Mouse (Mus musculus): ENCODE measurements around the gene Abcd4. TPM values are rescaled to one million over a fixed set of nuclear protein-coding genes. Genes with fewer than 3 reads are reported as not detected.

The Abcd4 gene
- polyA plus RNA-seq (2014; fragmentation: Illumina TruSeq; extraction: RNeasy Lipid Tissue Mini Kit (QIAGEN cat#74804); ENCODE audit: low replicate concordance) = 2.6 TPM

GRCm38 (mm10) chr12:84616977-84617630, at the start of gene Abcd4:
Abcd4 (minus strand) TSS chr12:84617413.

GRCm38 (mm10) chr12:84640654-84641053, 23.4 kb upstream of the Abcd4 start, which contains the start of gene Vrtn:
Vrtn (plus strand) TSS chr12:84641019.

GRCm38 (mm10) chr12:84569336-84569970, 47.8 kb downstream of the Abcd4 start, which contains the start of gene Vsx2:
Vsx2 (plus strand) TSS chr12:84569762.

Other genes starting within 250 kb of the Abcd4 start
- 222 TPM for gene Entpd5, start 208.4 kb downstream of the Abcd4 start, polyA plus RNA-seq (2014; fragmentation: Illumina TruSeq; extraction: RNeasy Lipid Tissue Mini Kit (QIAGEN cat#74804); ENCODE audit: low replicate concordance)
- gene Bbof1, start 208.3 kb downstream of the Abcd4 start, polyA plus RNA-seq (2014; fragmentation: Illumina TruSeq; extraction: RNeasy Lipid Tissue Mini Kit (QIAGEN cat#74804); ENCODE audit: low replicate concordance) = 2.3 TPM
- gene Rnf113a2, start 200.2 kb downstream of the Abcd4 start, polyA plus RNA-seq (2014; fragmentation: Illumina TruSeq; extraction: RNeasy Lipid Tissue Mini Kit (QIAGEN cat#74804); ENCODE audit: low replicate concordance) = 5.7 TPM
- 77.5 TPM for gene Aldh6a1, start 166.4 kb downstream of the Abcd4 start, polyA plus RNA-seq (2014; fragmentation: Illumina TruSeq; extraction: RNeasy Lipid Tissue Mini Kit (QIAGEN cat#74804); ENCODE audit: low replicate concordance)
- 13.1 TPM for gene Lin52, start 166.0 kb downstream of the Abcd4 start, polyA plus RNA-seq (2014; fragmentation: Illumina TruSeq; extraction: RNeasy Lipid Tissue Mini Kit (QIAGEN cat#74804); ENCODE audit: low replicate concordance)
- gene Vsx2, start 47.7 kb downstream of the Abcd4 start, polyA plus RNA-seq (2014; fragmentation: Illumina TruSeq; extraction: RNeasy Lipid Tissue Mini Kit (QIAGEN cat#74804); ENCODE audit: low replicate concordance) = not detected
- not detected for gene Vrtn, start 23.6 kb upstream of the Abcd4 start, polyA plus RNA-seq (2014; fragmentation: Illumina TruSeq; extraction: RNeasy Lipid Tissue Mini Kit (QIAGEN cat#74804); ENCODE audit: low replicate concordance)
- not detected for gene Syndig1l, start 81.4 kb upstream of the Abcd4 start, polyA plus RNA-seq (2014; fragmentation: Illumina TruSeq; extraction: RNeasy Lipid Tissue Mini Kit (QIAGEN cat#74804); ENCODE audit: low replicate concordance)
- 13.6 TPM for gene Npc2, start 155.7 kb upstream of the Abcd4 start, polyA plus RNA-seq (2014; fragmentation: Illumina TruSeq; extraction: RNeasy Lipid Tissue Mini Kit (QIAGEN cat#74804); ENCODE audit: low replicate concordance)
- 141 TPM for gene Isca2, start 155.8 kb upstream of the Abcd4 start, polyA plus RNA-seq (2014; fragmentation: Illumina TruSeq; extraction: RNeasy Lipid Tissue Mini Kit (QIAGEN cat#74804); ENCODE audit: low replicate concordance)

All from small intestine, adult 10 weeks (tissue).